ENCODE assay signal across 28 mouse cellular contexts in the genomic region with DNA sequence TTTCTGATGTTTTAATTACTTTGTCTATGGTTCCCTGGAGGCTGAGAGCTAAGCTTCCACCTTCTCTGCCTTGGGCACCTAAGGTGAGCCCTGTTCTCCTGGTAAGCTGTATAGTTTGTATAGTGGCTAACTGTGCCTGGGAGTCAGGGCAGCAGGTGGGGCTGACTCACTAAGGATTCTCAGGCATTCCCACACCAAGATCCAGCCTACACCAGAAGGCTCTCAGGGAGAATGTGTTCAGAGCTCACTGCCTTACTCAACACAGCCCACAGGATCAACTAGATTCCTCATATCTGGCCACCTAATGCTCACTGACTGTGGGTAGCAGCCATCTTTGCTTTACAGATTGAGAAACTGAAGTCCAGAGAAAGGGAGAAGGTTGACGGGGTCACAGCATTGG. TPM values are rescaled to one million over a fixed set of nuclear protein-coding genes. Genes with fewer than 3 reads are reported as not detected.
DNase-seq lines count a peak whose midpoint lies in the region; ATAC-seq and TF ChIP-seq lines count a peak whose summit lies in the region.
"Had no signal": no experiment of that assay in that cellular context is flagged by ENCODE, and none has a peak within 500 bp of the region (broad histone marks: within the 10 kb centered on the region; RNA-seq: fewer than 3 reads in every experiment).

No protein-coding gene starts in this region.

- ATAC-seq in Patski: peak; percentile 17
- ATAC-seq: CD4-positive, CD25-positive, alpha-beta regulatory T cell, adult 4 months; forebrain, embryonic 13.5 days; forebrain, embryonic 16.5 days; hindbrain, embryonic 16.5 days had no signal

- DNase-seq in layer of hippocampus, adult 2 months (ENCODE audit: low spot score in 2 of 2): no peak
- DNase-seq in layer of hippocampus, postnatal 14 days (ENCODE audit: low spot score in 2 of 2): no peak
- peak; percentile 43 for DNase-seq in right cerebral cortex, adult 18-20 months
- DNase-seq in right cerebral cortex, postnatal 4 days: no peak
- no peak for DNase-seq in Patski (ENCODE audit: low read depth, low spot score)
- DNase-seq in embryo, embryonic 10.5 days (ENCODE audit: low spot score): no peak
- DNase-seq: adrenal gland, postnatal 10 days; adrenal gland, postnatal 36 days; cerebellum, adult 11 months; cerebellum, adult 2 months; cerebellum, adult 9-11 months; cerebellum, postnatal 25 days; gastrocnemius, postnatal 25 days; heart, adult 18-20 months; heart, postnatal 10 days; heart, postnatal 36 days had no signal

- no peak for TF ChIP-seq POLR2A in cortical plate, adult 2 months (IDR thresholded peaks at IDR 0.05; ENCODE audit: extremely low read depth, insufficient read depth, low read length)

- in situ Hi-C loops in Patski (cut with MboI; ENCODE audit: low pct_unique_long_range_greater_than_20kb): loop anchor here (5.0 kb wide), 1 partner anchor 104 kb away; no protein-coding TSS in a partner anchor

- CTCF ChIA-PET in Patski (lab: Charles Lee): interaction anchor here (0.8 to 5.5 kb wide), 6 partner anchors 9 to 105 kb away, joined by 3 to 52 read pairs (median 4); no protein-coding TSS in a partner anchor

- H3K4me1 ChIP-seq in cortical plate, adult 2 months (ENCODE audit: control insufficient read depth, insufficient read depth, low read length): peaks cover 7% of the 10 kb centered on the region

- no peak overlapping the region for H3K4me3 ChIP-seq in layer of hippocampus, adult 2 months
- no peak overlapping the region for H3K4me3 ChIP-seq in cortical plate, adult 2 months (ENCODE audit: insufficient read depth, low read length)
- H3K4me3 ChIP-seq: forebrain, embryonic 10.5 days; forebrain, embryonic 13.5 days; heart, embryonic 12.5 days; heart, embryonic 15.5 days; hindbrain, embryonic 10.5 days; hindbrain, embryonic 13.5 days had no signal

- no peaks in the 10 kb centered on the region for H3K27me3 ChIP-seq in Patski
- H3K27me3 ChIP-seq: heart, embryonic 12.5 days; heart, embryonic 15.5 days; hindbrain, embryonic 13.5 days had no signal

- TF ChIP-seq CTCF in layer of hippocampus, adult 2 months (conservative IDR thresholded peaks at IDR 0.05): no peak
- no peak for TF ChIP-seq CTCF in Patski (IDR thresholded peaks at IDR 0.05)
- TF ChIP-seq CTCF in cortical plate, adult 2 months (IDR thresholded peaks at IDR 0.05; ENCODE audit: extremely low read depth, insufficient read depth, low read length): no peak

- POLR2A ChIA-PET in Patski (lab: Charles Lee): interaction anchor here (0.5 to 1.2 kb wide), 2 partner anchors 105 to 1551 kb away, joined by 3 to 4 read pairs; no protein-coding TSS in a partner anchor

- peak overlapping the region; percentile 81 for H3K27ac ChIP-seq in layer of hippocampus, adult 2 months
- peak overlapping the region; percentile 91 for H3K27ac ChIP-seq in cortical plate, adult 2 months (ENCODE audit: insufficient read depth, low read length)
- H3K27ac ChIP-seq: forebrain, embryonic 13.5 days; heart, embryonic 15.5 days; hindbrain, embryonic 10.5 days; hindbrain, embryonic 13.5 days had no signal

RNA-seq across cellular contexts. Expression of a gene that starts 4.5 kb away (rescaled TPM):
- 10 to 100 TPM; 77.9 to 78.1 TPM for total RNA-seq in layer of hippocampus, adult 2 months (2021)
- total RNA-seq in layer of hippocampus, postnatal 14 days (2021): 10 to 100 TPM; 73.9 to 82.6 TPM
- 108 TPM for polyA plus RNA-seq in Patski (2021)
- polyA plus RNA-seq in cortical plate, adult 2 months (2012; rRNA removed): 72.8 and 75.0 TPM in 2 replicates
- total RNA-seq: common myeloid progenitor, adult 5-6 weeks; MEL had no signal
- polyA plus RNA-seq: CD4-positive, CD25-positive, alpha-beta regulatory T cell, adult 4 months had no signal
